Mouse (Mus musculus) cortical plate, adult 2 months (tissue): ENCODE results near the gene Sh2d3c. TPM values are rescaled to one million over a fixed set of nuclear protein-coding genes. Genes with fewer than 3 reads are reported as not detected.

ENCODE experiments used
- H3K27ac ChIP-seq: fragments of 200-500 bp; 2 replicates; pipeline ENCODE4 v1.5.1; 2012; ENCODE audit warnings: low read length, control low read depth, inconsistent platforms; ENCODE audit not compliant: insufficient read depth
- H3K4me1 ChIP-seq: fragments of 200-500 bp; 2 replicates; pipeline ENCODE4 v1.6.1; 2011; ENCODE audit warnings: low read length; ENCODE audit not compliant: control insufficient read depth, insufficient read depth
- H3K4me3 ChIP-seq: fragments of 200-500 bp; 2 replicates; pipeline ENCODE4 v1.5.1; 2011; ENCODE audit warnings: mild to moderate bottlenecking, low read length, control low read depth; ENCODE audit not compliant: insufficient read depth
- CTCF ChIP-seq: fragments of 200-500 bp; IDR thresholded peaks from 2 replicates; pipeline ENCODE4 v1.5.1; 2011; ENCODE audit warnings: mild to moderate bottlenecking, control low read depth, low read length; ENCODE audit not compliant: insufficient read depth; ENCODE audit errors: extremely low read depth
- POLR2A ChIP-seq: fragments of 200-500 bp; IDR thresholded peaks from 2 replicates; pipeline ENCODE4 v1.6.1; 2011; ENCODE audit warnings: mild to moderate bottlenecking, low read length, control low read depth; ENCODE audit not compliant: insufficient read depth; ENCODE audit errors: extremely low read depth
- polyA plus RNA-seq: library from polyadenylated mRNA; depleted of rRNA; stranded (reverse); fragments of >200 nt; gene quantifications from 2 replicates; pipeline ENCODE4 v1.2.3, GENCODE M21; 2012

The Sh2d3c gene
- polyA plus RNA-seq, 1 experiment = 29.7 TPM

GRCm38 (mm10) chr2:32693823-32694411 is 26.9 kb upstream of the Sh2d3c start:
- TF ChIP-seq CTCF (peak; percentile 65), POLR2A (peak; percentile 74)
- Histone ChIP-seq H3K27ac (no peak overlapping the region), H3K4me3 (peak overlapping the region; percentile 65), H3K4me1 (peaks cover 2% of the 10 kb centered on the region; the same call in 1 of the 2 replicates)

DNA sequence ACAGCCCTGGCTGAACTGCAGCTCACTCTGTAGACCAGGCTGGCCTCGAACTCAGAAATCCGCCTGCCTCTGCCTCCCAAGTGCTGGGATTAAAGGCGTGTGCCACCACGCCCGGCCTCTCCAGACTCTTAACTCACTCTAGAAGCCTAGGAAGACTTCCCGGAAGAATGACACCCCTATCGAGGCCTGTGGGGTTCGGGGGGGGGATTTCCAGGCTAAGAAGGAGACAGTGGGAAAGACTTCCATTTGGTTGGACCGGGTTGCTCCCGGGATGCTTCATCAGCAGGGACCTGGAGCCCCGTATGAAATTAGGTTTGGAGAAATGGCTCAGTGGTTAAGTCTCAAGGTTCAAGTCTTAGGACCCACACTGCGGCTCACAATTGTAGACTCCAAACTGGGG is 26.2 kb upstream of the Sh2d3c start:
- TF ChIP-seq CTCF (no peak), POLR2A (no peak)
- peak overlapping the region; percentile 65; the same call in 1 of the 2 replicates for H3K4me3 ChIP-seq
- no peak overlapping the region for H3K27ac ChIP-seq
- H3K4me1 ChIP-seq = peaks cover 2% of the 10 kb centered on the region; the same call in 1 of the 2 replicates

DNA sequence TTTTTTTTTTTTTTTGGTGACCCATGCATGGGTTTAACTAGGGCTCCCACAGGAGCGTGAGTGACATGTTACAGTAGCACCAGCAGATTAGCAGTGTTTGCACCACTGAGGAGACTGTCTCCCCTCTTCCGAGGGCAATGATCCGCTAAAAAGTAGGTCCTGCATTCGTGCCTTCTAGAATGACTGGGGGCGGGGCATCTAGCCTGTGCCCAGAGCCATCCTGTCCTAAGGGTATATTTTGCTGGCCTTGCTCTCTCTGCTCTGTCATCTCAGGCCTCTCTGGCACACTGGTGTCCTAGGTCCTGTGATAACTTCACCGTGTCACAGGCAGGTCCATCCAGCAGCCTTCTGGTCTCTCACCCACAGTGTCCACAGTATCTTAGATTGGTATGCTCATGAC is 21.2 kb upstream of the Sh2d3c start:
- no peak for TF ChIP-seq POLR2A
- no peak for TF ChIP-seq CTCF
- no peak overlapping the region for H3K27ac ChIP-seq
- no peaks in the 10 kb centered on the region for H3K4me1 ChIP-seq
- H3K4me3 ChIP-seq = no peak overlapping the region

DNA sequence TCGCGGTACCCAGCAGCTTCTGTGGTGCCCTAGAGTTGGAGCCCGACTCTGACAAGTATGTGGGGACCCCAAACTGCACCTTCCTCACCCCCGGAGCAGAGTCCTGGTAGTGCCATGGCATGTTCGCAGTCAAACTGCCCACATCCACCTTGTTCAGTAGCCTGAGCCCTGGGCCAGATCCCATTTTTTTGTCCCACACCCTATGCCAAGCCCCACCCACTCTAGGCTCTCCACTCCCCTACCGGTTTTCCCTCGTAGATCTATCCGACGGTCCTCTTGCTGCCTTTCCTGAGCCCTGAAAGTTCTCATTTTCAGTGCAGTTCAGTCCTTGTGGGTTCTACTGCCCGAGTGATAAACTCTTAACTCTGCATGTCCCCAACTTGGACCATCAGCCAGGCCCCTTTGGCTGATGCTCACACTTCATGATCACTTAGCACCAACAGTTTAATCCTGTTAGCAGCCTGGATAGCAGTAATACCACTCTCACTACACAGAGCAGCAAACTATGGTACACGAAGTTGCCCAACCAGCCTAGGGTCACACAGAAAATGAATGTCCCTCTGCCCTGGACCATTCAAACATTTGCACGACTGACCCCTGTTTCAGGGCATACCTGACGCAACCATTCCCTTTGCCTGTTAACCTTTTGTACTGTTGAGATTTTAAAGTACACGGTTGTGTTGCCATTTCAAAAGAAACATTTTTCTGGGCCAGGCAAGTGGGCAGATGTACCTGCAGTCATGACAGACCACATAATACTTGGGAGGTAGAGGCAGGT is 19.7 kb upstream of the Sh2d3c start:
- Histone ChIP-seq H3K4me1 (no peaks in the 10 kb centered on the region), H3K4me3 (no peak overlapping the region), H3K27ac (no peak overlapping the region)
- TF ChIP-seq POLR2A (no peak), CTCF (no peak)

DNA sequence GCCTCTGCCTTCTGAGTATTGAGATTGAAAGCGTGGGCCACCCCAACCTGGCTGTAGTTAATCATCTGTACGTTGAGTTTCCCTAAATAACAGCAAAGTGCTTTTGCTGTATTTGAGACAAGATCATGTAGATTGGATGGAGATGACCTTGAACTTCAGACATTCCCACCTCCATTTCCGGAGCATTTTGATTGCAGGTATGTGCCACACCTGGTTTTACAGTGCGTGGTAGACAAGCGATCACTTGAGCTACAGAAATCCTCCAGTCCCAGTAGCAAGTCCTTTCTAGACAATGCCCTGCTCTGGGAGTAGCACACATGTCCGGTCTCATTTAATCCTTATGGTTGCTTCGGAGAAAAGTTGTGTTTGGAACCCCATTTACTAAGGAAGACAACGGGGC is 17.8 kb upstream of the Sh2d3c start:
- no peak for TF ChIP-seq POLR2A
- no peak for TF ChIP-seq CTCF
- no peak overlapping the region for H3K27ac ChIP-seq
- no peaks in the 10 kb centered on the region for H3K4me1 ChIP-seq
- H3K4me3 ChIP-seq = no peak overlapping the region

- TF ChIP-seq CTCF = no peak
- TF ChIP-seq POLR2A = no peak
- no peak within 1 kb of the TSS for H3K4me3 ChIP-seq
- no peak within 1 kb of the TSS for H3K27ac ChIP-seq
- H3K4me1 ChIP-seq = no peaks in the 10 kb centered on the region
Observed at GRCm38 (mm10) chr2:32704021-32704421, 16.8 kb upstream of the Sh2d3c start, which contains the start of gene Fpgs. Gene Fpgs (minus strand): TSS chr2:32704145.

DNA sequence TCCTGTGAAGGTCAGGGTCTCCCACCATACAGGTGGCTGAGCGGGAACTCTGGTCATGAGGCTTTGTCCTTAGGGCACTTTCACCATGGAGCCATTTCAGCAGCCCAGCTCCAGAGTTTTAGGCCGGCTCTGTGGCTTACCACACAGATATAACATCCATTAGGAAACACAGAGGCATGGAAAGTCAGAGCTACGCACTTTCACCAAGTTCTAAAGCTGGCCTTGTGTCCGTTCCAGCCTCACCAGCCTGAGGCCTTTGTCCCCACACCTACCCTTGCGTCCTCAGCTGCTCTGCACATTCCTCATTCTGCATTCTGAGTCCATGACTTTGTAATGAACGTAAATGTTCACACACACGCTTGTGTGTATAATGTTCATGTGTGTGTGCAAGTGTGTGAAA is 15.8 kb upstream of the Sh2d3c start:
- H3K4me3 ChIP-seq = no peak overlapping the region
- no peaks in the 10 kb centered on the region for H3K4me1 ChIP-seq
- H3K27ac ChIP-seq = no peak overlapping the region
- no peak for TF ChIP-seq POLR2A

- TF ChIP-seq CTCF (no peak), POLR2A (no peak)
- H3K27ac ChIP-seq = no peak overlapping the region
- H3K4me1 ChIP-seq = no peaks in the 10 kb centered on the region; the same call in 1 of the 2 replicates
- no peak overlapping the region for H3K4me3 ChIP-seq
Observed at GRCm38 (mm10) chr2:32706971-32707370, 13.9 kb upstream of the Sh2d3c start.

DNA sequence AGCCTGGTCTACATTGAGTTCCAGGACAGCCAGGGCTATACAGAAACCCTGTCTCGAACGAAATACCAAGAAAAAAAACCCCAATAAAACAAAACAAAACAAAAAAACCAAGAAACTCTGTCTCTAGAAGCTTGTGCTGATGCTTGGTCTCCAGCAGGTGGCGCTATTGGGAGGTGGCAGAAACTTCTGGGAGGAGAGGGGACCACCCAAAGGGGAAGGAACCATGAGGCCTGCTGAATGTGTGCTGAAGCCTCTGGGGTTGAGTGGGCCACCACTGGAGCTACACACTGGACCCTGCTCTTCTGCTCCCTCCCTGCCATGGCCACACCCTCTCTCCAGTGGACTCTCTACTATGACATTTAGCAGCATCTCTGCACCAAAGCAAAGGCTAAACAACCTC is 12.2 kb upstream of the Sh2d3c start:
- Histone ChIP-seq H3K4me1 (no peaks in the 10 kb centered on the region; the same call in 1 of the 2 replicates), H3K4me3 (no peak overlapping the region), H3K27ac (no peak overlapping the region)
- peak; percentile 76 for TF ChIP-seq CTCF
- TF ChIP-seq POLR2A = no peak

DNA sequence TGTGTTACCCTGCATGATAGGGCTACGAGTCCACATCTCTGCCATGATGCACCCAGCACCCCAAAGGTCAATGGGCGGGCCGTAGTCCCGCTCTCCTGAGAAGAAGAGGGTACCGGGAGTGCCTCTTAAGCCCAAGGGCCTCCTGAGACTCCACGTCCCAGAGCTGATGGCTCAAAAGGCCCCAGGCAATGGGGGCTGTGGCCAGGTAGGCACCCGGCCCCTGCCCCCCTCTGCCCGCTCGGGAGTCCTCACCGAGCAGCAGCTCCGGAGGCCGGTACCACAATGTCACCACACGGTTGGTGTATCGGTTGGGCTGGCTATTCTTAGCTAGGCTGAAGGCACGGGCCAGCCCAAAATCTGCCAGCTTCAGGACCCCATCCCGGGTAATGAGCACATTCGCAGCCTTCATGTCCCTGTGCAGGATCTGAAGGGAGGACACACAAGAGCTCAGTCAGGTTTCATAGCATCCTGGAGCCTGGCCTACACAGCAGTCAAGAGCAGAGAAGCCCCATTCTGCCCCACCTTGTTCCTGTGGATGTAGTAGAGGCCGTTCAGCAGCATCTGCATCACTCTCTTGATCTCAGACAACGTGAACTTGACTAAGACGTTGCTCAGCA is 11.2 kb upstream of the Sh2d3c start:
- no peak overlapping the region for H3K4me3 ChIP-seq
- no peaks in the 10 kb centered on the region; the same call in 1 of the 2 replicates for H3K4me1 ChIP-seq
- no peak for TF ChIP-seq POLR2A
- TF ChIP-seq CTCF = no peak
- no peak overlapping the region for H3K27ac ChIP-seq

GRCm38 (mm10) chr2:32710425-32710824 is 10.4 kb upstream of the Sh2d3c start:
- Histone ChIP-seq H3K4me3 (no peak overlapping the region), H3K27ac (no peak overlapping the region), H3K4me1 (no peaks in the 10 kb centered on the region; the same call in 1 of the 2 replicates)
- TF ChIP-seq POLR2A = no peak
- no peak for TF ChIP-seq CTCF
